Mouse (Mus musculus) adrenal gland, adult 18-20 months (tissue): Measurements from ENCODE around the gene Gfy. TPM values are rescaled to one million over a fixed set of nuclear protein-coding genes. Genes with fewer than 3 reads are reported as not detected.
"Not testable (repeated sequence)": the region's sequence is repeated elsewhere in the genome, so short reads cannot be mapped to it uniquely, and the experiment has no call there.

Experiments
- DNase-seq, 2 experiments: peaks; one replicate each; pipeline ENCODE4 v3.0.0; 2021 to 2022; ENCODE audit warnings: low spot score in 2 of 2
- total RNA-seq, 2 experiments: library from RNA; stranded (reverse); gene quantifications; 1 replicate in 1 of 2; 2 replicates in 1 of 2; pipeline ENCODE4 v1.2.3; 2021

The Gfy gene
- total RNA-seq, 2 experiments from 2014 or later, result not detected

- DNase-seq, result no peak
Measured at GRCm38 (mm10) chr7:45168656-45169055, 10.7 kb downstream of the Gfy start.

DNA sequence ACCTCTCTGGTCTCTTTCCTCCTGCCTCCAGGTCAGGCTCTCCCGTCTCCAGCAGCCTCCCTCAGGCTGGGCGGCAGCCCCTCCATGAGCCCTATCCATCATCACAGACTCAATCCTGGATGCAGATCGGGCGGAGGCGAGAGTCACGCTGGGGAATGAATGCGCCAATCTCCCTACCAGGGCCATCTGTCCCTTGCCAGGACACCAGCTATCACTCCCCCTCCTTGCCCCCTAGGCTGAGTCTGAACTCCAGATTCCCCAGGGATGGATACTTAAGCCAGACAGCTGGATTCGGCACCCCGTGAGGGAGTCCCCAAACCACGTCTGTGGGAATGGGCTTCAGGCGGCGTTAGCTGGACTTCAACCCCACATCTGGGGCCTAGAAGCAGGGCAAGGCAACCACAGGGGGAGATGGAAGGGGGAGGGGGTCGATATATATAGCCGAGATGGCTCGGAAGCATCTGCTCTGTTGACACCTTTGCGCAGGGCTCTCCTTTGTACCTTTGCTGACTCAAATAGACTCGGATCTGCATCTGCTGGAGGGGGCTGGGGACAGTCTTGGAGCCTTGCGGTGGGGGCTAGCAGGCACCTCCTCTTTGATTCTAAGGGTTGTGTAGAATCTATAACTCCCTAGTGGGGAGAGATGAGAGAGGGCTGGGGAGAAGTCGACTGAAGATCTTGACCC, 11.5 kb downstream of the Gfy start:
- DNase-seq, result no peak

- DNase-seq, result no peak
Measured at GRCm38 (mm10) chr7:45166950-45167401, 12.4 kb downstream of the Gfy start.

GRCm38 (mm10) chr7:45165701-45166100, 13.7 kb downstream of the Gfy start:
- no peak for DNase-seq

GRCm38 (mm10) chr7:45164833-45165232, 14.5 kb downstream of the Gfy start:
- DNase-seq, result no peak

- DNase-seq, result peak; percentile 33 to 46
Measured at GRCm38 (mm10) chr7:45163735-45164490, 15.5 kb downstream of the Gfy start, which contains the start of gene Slc17a7. TSS of gene Slc17a7 (plus strand) at chr7:45163949.

DNA sequence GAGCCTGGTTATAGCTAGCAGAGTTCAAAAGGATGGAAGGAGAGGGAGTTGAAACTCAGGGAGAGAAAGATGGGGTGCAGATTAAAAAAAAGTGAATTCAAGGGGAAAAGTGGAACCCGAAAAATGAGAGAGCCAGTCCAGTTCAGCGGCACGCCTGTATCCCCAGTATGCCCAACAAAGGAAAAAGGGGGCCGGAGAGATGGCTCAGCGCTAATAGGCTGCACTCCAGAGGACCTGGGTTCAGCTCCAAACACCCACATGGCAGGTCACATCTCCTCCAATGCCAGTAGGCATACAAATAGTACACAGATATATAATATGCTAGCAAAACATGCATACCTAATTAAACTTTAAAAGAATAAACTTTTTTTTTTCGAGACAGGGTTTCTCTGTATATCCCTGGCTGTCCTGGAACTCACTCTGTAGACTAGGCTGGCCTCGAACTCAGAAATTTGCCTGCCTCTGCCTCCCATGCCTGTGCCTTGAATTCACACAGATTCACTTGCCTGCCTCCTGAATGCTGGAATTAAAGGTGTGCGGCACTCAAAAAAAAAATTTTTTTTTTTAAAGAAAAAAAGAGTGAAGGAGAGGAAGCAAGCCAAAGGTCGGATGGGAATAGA, 16.3 kb downstream of the Gfy start:
- DNase-seq, result no peak

- DNase-seq, result no peak
Measured at GRCm38 (mm10) chr7:45162551-45162950, 16.8 kb downstream of the Gfy start.

DNA sequence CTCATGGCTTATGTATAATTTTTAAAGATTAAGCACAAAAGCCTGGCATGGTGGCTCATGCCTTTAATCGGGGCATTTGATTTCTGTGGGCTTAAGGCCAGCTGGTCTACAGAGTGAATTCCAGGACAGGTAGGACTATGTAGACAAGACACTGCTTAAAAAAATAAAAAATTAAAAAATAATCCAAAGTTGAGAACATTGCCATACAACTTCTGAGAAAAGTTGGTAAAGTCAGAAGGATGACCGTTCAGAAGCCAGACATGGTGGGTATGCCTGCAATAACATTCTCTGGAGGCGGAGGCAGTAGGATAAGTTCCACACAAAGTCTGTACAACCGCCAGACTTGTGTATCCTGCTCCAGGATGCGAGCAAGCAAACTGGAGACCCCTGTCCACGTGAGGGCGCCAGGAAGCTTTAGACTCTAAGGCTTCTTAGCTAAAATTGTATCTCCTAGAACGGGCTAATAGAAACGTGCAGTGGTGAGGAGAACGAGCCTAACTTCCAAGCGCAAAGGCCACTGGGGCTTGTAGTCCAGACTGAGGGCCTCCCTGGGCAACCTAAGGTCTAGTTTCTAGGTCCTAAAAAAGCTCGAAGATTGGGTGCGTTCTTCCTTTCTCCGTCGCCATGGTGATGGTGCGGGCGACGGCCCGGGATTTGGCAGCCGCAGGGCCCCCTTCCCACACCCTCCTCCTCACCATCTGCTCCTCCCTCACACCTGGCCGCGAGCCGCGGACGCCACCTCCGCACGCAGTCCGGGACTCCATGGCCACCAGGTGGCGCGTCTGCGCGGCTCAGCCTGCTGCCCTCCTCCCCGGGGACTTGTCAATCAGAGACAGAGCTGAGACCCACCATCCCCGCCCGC, 17.5 kb downstream of the Gfy start:
- DNase-seq, result peak; percentile 84 to 93

DNA sequence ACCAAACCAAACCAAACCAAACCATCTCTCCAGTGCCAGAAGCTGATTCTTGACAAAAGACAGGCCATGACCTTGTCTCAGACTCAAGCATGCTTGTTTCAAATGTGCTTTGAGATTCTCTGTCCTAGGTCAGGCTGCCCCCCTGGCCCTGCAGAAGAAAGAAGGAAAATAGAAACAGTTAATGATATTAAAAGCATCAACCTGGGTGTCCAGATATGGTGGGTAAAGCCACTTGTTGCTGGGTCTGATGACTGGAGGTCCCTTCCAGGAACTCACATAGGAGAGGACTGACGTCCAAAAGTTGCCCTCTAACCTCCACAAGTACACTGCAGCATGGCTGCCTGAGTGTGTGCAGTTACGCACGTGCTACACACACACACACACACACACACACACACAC, 18.5 kb downstream of the Gfy start:
- no peak for DNase-seq

DNA sequence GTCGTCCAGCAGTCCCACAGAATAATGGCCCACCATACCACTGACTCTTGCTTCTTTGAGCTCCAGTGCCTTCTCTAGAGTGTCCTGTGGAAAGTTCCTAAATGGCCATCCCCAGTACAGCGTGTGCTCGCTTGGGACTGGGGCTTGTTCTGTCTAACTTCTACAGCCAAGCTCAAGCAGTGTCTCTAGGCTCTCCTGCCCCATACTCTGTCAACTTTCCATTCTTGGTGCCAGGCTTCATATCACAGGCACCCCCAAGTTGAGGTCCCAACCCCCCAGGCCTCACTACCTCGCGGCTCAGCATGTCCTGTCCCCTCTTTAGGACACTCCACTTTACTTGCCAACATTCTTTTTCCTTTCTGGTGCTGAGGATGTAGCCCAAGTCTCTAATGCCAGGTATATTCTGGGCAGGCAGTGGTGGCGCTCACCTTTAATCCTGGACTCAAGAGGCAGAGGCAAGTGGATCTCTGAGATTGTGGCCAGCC, 19.0 kb downstream of the Gfy start:
- no peak for DNase-seq

DNA sequence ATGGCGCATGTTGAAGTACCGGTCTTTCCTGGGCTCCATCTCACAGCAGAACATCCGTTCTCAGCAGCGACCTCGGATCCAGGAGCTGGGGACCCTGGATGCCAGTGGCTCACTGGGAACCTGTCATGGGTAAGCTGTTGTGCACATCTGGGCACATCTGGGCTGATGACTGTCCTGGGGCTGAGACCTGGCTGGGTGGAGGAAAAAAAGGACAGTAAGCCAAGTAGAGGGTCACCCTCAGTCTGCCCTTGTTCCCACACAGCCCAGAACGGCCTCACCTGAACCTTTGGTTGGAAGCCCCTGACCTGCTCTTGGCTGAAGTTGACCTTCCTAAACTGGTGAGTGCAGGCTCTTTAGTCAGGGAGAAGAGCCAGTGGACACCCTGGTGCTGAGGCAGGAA, 20.4 kb downstream of the Gfy start:
- DNase-seq, result no peak

- no peak for DNase-seq
Measured at GRCm38 (mm10) chr7:45157459-45157858, 21.9 kb downstream of the Gfy start.

DNA sequence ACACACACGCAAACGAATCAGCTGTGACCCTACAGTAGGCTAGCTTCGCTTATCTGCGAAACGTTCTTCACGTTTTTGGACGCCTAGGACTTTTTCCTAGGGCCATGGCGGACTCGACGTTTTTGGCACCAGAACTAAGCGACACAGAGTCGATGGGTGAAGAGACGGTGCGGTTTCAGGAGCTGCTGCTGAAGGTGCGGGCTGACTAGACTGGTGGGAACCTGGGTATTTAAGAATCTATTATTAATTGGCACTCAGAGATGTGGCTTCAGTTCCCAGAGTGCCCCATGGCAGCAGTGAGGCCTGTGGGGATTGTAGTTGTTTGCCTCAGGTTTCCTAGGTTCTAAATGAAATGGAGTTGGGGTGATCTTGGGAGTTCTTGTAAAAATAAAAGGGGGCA, 23.2 kb downstream of the Gfy start:
- DNase-seq, result no peak

DNA sequence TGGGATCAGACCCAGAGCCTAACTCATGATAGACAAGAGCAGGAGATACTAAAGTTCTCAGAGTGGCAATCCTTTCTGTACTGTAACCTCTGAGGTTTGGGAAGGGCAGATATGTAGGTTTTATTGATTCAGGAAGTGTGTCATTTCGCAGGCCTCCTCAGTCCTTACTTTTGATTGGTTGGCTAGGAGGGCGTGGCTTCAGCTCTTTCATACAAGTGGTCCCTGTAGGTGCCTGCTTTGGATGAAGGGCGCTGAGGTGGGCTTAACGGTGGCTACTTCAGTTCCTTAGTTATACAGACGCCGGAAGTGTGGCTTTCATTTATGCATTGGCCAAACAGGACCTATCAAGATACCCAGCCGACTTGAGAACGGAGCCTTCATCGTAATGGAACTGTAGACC, 23.8 kb downstream of the Gfy start:
- no peak for DNase-seq

- DNase-seq, result peak in 1 of 2 experiments; percentile 54
Measured at GRCm38 (mm10) chr7:45154993-45155514, 24.3 kb downstream of the Gfy start.

- DNase-seq, result peak; percentile 95 to 96
Measured at GRCm38 (mm10) chr7:45154096-45154992, 25.0 kb downstream of the Gfy start, which contains the start of the genes Pih1d1 and Aldh16a1. TSS of gene Pih1d1 (plus strand) at chr7:45154303. TSS of gene Aldh16a1 (minus strand) at chr7:45154584.

DNA sequence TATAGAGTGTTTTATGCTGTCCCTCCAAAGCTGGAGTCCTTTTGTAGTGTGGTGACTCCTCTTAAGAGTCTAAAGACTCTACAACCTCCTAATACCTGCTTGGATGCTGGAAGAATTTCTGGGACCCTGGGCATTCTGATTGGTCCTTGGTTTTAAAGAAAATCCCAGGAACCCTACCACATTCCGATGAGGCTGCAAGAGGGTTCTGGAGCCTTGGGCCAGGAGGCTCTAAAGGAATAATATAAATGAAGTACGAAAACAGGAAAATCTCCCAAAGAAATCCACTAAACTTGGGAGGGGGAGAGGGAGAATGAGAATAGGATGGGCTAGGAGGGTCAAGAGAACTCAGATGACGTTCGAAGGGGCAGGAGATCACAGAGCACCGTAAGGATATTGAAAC, 25.8 kb downstream of the Gfy start:
- DNase-seq, result no peak

DNA sequence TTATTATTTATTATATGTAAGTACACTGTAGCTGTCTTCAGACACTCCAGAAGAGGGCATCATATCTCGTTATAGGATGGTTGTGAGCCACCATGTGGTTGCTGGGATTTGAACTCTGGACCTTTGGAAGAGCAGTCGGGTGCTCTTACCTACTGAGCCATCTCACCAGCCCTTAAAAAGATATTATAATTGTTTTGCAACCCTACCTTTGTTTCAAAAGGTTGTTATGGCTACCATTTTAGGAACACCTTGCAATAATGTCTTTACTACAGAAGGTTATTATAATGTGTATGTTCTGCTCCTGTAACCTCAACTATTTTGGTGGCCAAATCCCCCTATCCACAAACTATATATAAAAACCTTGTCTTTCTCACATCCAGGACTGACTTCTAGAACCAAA, 26.3 kb downstream of the Gfy start:
- not testable (repeated sequence) for DNase-seq
